Mouse (Mus musculus): ENCODE measurements at regions not wholly inside any gene's neighbourhood (a gene's known extent, or its start where the extent isn't known, plus 50 kb on each side); places are given as distances from the start of the nearest gene placed in this dataset.

GRCm38 (mm10) chr8:6991516-6991915, 1669.5 kb downstream of the Efnb2 start:
- ATAC-seq (replicated peaks; ENCODE audit: insufficient number of reproducible peaks, low FRiP score, low TSS enrichment, low read depth) = no peak
- H3K4me2 ChIP-seq (ENCODE audit: low read depth, low read length) = no peak overlapping the region
- WGBS = 94% methylated on average over 2 of the region's 2 CpGs
- no peaks in the 10 kb centered on the region for H3K36me3 ChIP-seq (replicated peaks; ENCODE audit: control insufficient read depth, insufficient read depth, low read depth, low read length)
- H3K9me3 ChIP-seq (replicated peaks; ENCODE audit: control insufficient read depth, low read length) = no peaks in the 10 kb centered on the region
- H3K27me3 ChIP-seq (ENCODE audit: control insufficient read depth, insufficient read depth, low read length) = no peaks in the 10 kb centered on the region
- H3K4me1 ChIP-seq (ENCODE audit: control insufficient read depth, insufficient read depth, low read length) = no peaks in the 10 kb centered on the region
- H3K4me3 ChIP-seq (ENCODE audit: low read depth, low read length) = no peak overlapping the region
- DNase-seq (ENCODE audit: low spot score) = no peak
- no peak overlapping the region for H3K9ac ChIP-seq (replicated peaks; ENCODE audit: low read length)
- no peak overlapping the region for H3K27ac ChIP-seq (replicated peaks; ENCODE audit: low read depth, low read length)

GRCm38 (mm10) chr8:6989359-6990095, 1671.5 kb downstream of the Efnb2 start:
- Histone ChIP-seq H3K27ac (replicated peaks; ENCODE audit: low read depth, low read length) (no peak overlapping the region), H3K4me3 (ENCODE audit: low read depth, low read length) (no peak overlapping the region), H3K4me2 (ENCODE audit: low read depth, low read length) (no peak overlapping the region), H3K9me3 (replicated peaks; ENCODE audit: control insufficient read depth, low read length) (no peaks in the 10 kb centered on the region), H3K36me3 (replicated peaks; ENCODE audit: control insufficient read depth, insufficient read depth, low read depth, low read length) (no peaks in the 10 kb centered on the region), H3K4me1 (ENCODE audit: control insufficient read depth, insufficient read depth, low read length) (no peaks in the 10 kb centered on the region), H3K27me3 (ENCODE audit: control insufficient read depth, insufficient read depth, low read length) (no peaks in the 10 kb centered on the region), H3K9ac (replicated peaks; ENCODE audit: low read length) (no peak overlapping the region)
- no peak for ATAC-seq (replicated peaks; ENCODE audit: insufficient number of reproducible peaks, low FRiP score, low TSS enrichment, low read depth)
- WGBS = 75% methylated on average over 3 of the region's 3 CpGs
- DNase-seq (ENCODE audit: low spot score) = no peak

- Histone ChIP-seq H3K4me3 (ENCODE audit: low read depth, low read length) (no peak overlapping the region), H3K27me3 (ENCODE audit: control insufficient read depth, insufficient read depth, low read length) (no peaks in the 10 kb centered on the region), H3K4me1 (ENCODE audit: control insufficient read depth, insufficient read depth, low read length) (no peaks in the 10 kb centered on the region), H3K4me2 (ENCODE audit: low read depth, low read length) (no peak overlapping the region), H3K36me3 (replicated peaks; ENCODE audit: control insufficient read depth, insufficient read depth, low read depth, low read length) (no peaks in the 10 kb centered on the region), H3K27ac (replicated peaks; ENCODE audit: low read depth, low read length) (no peak overlapping the region), H3K9ac (replicated peaks; ENCODE audit: low read length) (no peak overlapping the region), H3K9me3 (replicated peaks; ENCODE audit: control insufficient read depth, low read length) (no peaks in the 10 kb centered on the region)
- ATAC-seq (replicated peaks; ENCODE audit: insufficient number of reproducible peaks, low FRiP score, low TSS enrichment, low read depth) (no peak), DNase-seq (ENCODE audit: low spot score) (no peak)
These were observed 1687.1 kb downstream of the Efnb2 start for GRCm38 (mm10) chr8:6973961-6974360.

GRCm38 (mm10) chr8:6963006-6963799, 1697.8 kb downstream of the Efnb2 start:
- ATAC-seq (replicated peaks; ENCODE audit: insufficient number of reproducible peaks, low FRiP score, low TSS enrichment, low read depth) = no peak
- WGBS = 86% methylated on average over 4 of the region's 4 CpGs
- H3K9ac ChIP-seq (replicated peaks; ENCODE audit: low read length) = no peak overlapping the region

GRCm38 (mm10) chr8:6958086-6958485, 1703.0 kb downstream of the Efnb2 start:
- Histone ChIP-seq H3K27me3 (ENCODE audit: control insufficient read depth, insufficient read depth, low read length) (no peaks in the 10 kb centered on the region), H3K4me2 (ENCODE audit: low read depth, low read length) (no peak overlapping the region), H3K9ac (replicated peaks; ENCODE audit: low read length) (no peak overlapping the region), H3K36me3 (replicated peaks; ENCODE audit: control insufficient read depth, insufficient read depth, low read depth, low read length) (no peaks in the 10 kb centered on the region), H3K4me3 (ENCODE audit: low read depth, low read length) (no peak overlapping the region), H3K9me3 (replicated peaks; ENCODE audit: control insufficient read depth, low read length) (no peaks in the 10 kb centered on the region), H3K27ac (replicated peaks; ENCODE audit: low read depth, low read length) (no peak overlapping the region), H3K4me1 (ENCODE audit: control insufficient read depth, insufficient read depth, low read length) (no peaks in the 10 kb centered on the region)
- no peak for ATAC-seq (replicated peaks; ENCODE audit: insufficient number of reproducible peaks, low FRiP score, low TSS enrichment, low read depth)
- 85% methylated on average over 5 of the region's 5 CpGs for WGBS
- no peak for DNase-seq (ENCODE audit: low spot score)

More at GRCm38 (mm10) chr8:6963006-6963799, 1697.8 kb downstream of the Efnb2 start:
- Histone ChIP-seq H3K27me3 (ENCODE audit: control insufficient read depth, insufficient read depth, low read length) (no peaks in the 10 kb centered on the region), H3K36me3 (replicated peaks; ENCODE audit: control insufficient read depth, insufficient read depth, low read depth, low read length) (no peaks in the 10 kb centered on the region), H3K9me3 (replicated peaks; ENCODE audit: control insufficient read depth, low read length) (no peaks in the 10 kb centered on the region), H3K4me1 (ENCODE audit: control insufficient read depth, insufficient read depth, low read length) (no peaks in the 10 kb centered on the region), H3K4me3 (ENCODE audit: low read depth, low read length) (no peak overlapping the region), H3K4me2 (ENCODE audit: low read depth, low read length) (no peak overlapping the region), H3K27ac (replicated peaks; ENCODE audit: low read depth, low read length) (no peak overlapping the region)
- DNase-seq (ENCODE audit: low spot score) = no peak

GRCm38 (mm10) chr8:6954251-6954650, 1706.8 kb downstream of the Efnb2 start:
- Histone ChIP-seq H3K9ac (replicated peaks; ENCODE audit: low read length) (no peak overlapping the region), H3K27ac (replicated peaks; ENCODE audit: low read depth, low read length) (no peak overlapping the region), H3K4me3 (ENCODE audit: low read depth, low read length) (no peak overlapping the region), H3K4me2 (ENCODE audit: low read depth, low read length) (no peak overlapping the region), H3K27me3 (ENCODE audit: control insufficient read depth, insufficient read depth, low read length) (no peaks in the 10 kb centered on the region), H3K36me3 (replicated peaks; ENCODE audit: control insufficient read depth, insufficient read depth, low read depth, low read length) (no peaks in the 10 kb centered on the region), H3K9me3 (replicated peaks; ENCODE audit: control insufficient read depth, low read length) (no peaks in the 10 kb centered on the region), H3K4me1 (ENCODE audit: control insufficient read depth, insufficient read depth, low read length) (no peaks in the 10 kb centered on the region)
- 36% methylated on average over 7 of the region's 7 CpGs for WGBS
- no peak for ATAC-seq (replicated peaks; ENCODE audit: insufficient number of reproducible peaks, low FRiP score, low TSS enrichment, low read depth)
- DNase-seq (ENCODE audit: low spot score) = peak; percentile 89

- Histone ChIP-seq H3K4me2 (ENCODE audit: low read depth, low read length) (no peak overlapping the region), H3K36me3 (replicated peaks; ENCODE audit: control insufficient read depth, insufficient read depth, low read depth, low read length) (no peaks in the 10 kb centered on the region), H3K9me3 (replicated peaks; ENCODE audit: control insufficient read depth, low read length) (no peaks in the 10 kb centered on the region), H3K4me1 (ENCODE audit: control insufficient read depth, insufficient read depth, low read length) (no peaks in the 10 kb centered on the region), H3K27me3 (ENCODE audit: control insufficient read depth, insufficient read depth, low read length) (no peaks in the 10 kb centered on the region), H3K27ac (replicated peaks; ENCODE audit: low read depth, low read length) (no peak overlapping the region), H3K9ac (replicated peaks; ENCODE audit: low read length) (no peak overlapping the region), H3K4me3 (ENCODE audit: low read depth, low read length) (no peak overlapping the region)
- DNase-seq (ENCODE audit: low spot score) (peak; percentile 33), ATAC-seq (replicated peaks; ENCODE audit: insufficient number of reproducible peaks, low FRiP score, low TSS enrichment, low read depth) (no peak)
- 83% methylated on average over 1 of the region's 1 CpGs for WGBS
These were observed 1738.6 kb downstream of the Efnb2 start for GRCm38 (mm10) chr8:6922467-6922866.

GRCm38 (mm10) chr8:6907682-6908081, 1753.4 kb downstream of the Efnb2 start:
- DNase-seq (ENCODE audit: low spot score) (no peak), ATAC-seq (replicated peaks; ENCODE audit: insufficient number of reproducible peaks, low FRiP score, low TSS enrichment, low read depth) (no peak)
- 58% methylated on average over 3 of the region's 3 CpGs for WGBS
- Histone ChIP-seq H3K4me1 (ENCODE audit: control insufficient read depth, insufficient read depth, low read length) (no peaks in the 10 kb centered on the region), H3K4me3 (ENCODE audit: low read depth, low read length) (no peak overlapping the region), H3K9me3 (replicated peaks; ENCODE audit: control insufficient read depth, low read length) (no peaks in the 10 kb centered on the region), H3K27ac (replicated peaks; ENCODE audit: low read depth, low read length) (no peak overlapping the region), H3K9ac (replicated peaks; ENCODE audit: low read length) (no peak overlapping the region), H3K27me3 (ENCODE audit: control insufficient read depth, insufficient read depth, low read length) (no peaks in the 10 kb centered on the region), H3K36me3 (replicated peaks; ENCODE audit: control insufficient read depth, insufficient read depth, low read depth, low read length) (no peaks in the 10 kb centered on the region), H3K4me2 (ENCODE audit: low read depth, low read length) (no peak overlapping the region)
